Mouse (Mus musculus) adrenal gland, adult 8-10 months (tissue): ENCODE data around the gene Dclk1. TPM values are rescaled to one million over a fixed set of nuclear protein-coding genes. Genes with fewer than 3 reads are reported as not detected.

Experiments used
- total RNA-seq, 4 experiments: library from RNA; stranded (reverse); gene quantifications; 2 replicates each; pipeline ENCODE4 v1.2.4; 2022

The Dclk1 gene
- total RNA-seq, 4 experiments from 2014 or later: 1.7 to 3.7 (median 2.4) TPM

Other genes starting within 250 kb of the Dclk1 start
- gene Ccna1, start 186.9 kb upstream of the Dclk1 start, total RNA-seq: not detected
- 10 to 100 TPM; 52.4 to 63.4 (median 57.1) TPM for gene Spg20, start 130.3 kb upstream of the Dclk1 start, total RNA-seq
- not detected for gene Ccdc169, start 105.0 kb upstream of the Dclk1 start, total RNA-seq
- not detected for gene Sohlh2, start 60.3 kb upstream of the Dclk1 start, total RNA-seq
- gene Gm21954, start 229.8 kb downstream of the Dclk1 start, total RNA-seq: not detected